Mouse (Mus musculus) cerebellum, adult (tissue): ENCODE measurements around the gene Slc25a51.
"Not testable (repeated sequence)": the region's sequence is repeated elsewhere in the genome, so short reads cannot be mapped to it uniquely, and the experiment has no call there.

Source experiments
- ATAC-seq: cut with Nextera tagmentation; 2 replicates; pipeline ENCODE4 v1.9.2; 2017; ENCODE audit warnings: mild to moderate bottlenecking, moderate library complexity, mixed read lengths; ENCODE audit not compliant: insufficient number of reproducible peaks, low FRiP score, low TSS enrichment

The Slc25a51 gene

DNA sequence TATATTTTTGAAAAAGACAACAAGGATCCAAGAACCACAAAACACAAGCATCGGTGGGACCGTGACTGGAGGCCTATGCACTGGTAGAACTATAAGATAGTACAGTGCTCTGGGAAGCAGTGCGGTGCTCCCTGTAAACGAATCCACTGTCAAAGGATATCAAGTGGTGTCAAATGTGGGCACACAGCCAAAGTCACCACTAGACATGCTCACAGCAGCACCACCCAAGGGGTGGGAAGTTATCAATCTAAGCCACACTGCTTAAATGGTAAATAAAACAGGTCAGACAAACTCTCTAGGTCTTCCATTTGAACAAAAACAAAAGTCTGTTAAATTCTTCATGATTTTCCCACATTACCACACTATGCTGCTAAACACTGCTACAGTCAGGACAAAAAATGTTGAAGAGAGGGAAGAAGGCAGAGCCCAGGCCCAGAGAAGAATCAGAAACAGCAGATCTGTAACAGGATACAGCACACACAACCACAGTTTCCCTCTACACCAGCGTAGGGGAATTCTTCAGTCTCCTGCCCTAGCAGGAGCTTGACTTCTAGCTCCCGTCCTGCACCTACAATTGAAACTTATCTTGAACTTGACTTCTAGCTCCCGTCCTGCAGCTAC is 5.6 kb downstream of the Slc25a51 start:
- no peak for ATAC-seq

DNA sequence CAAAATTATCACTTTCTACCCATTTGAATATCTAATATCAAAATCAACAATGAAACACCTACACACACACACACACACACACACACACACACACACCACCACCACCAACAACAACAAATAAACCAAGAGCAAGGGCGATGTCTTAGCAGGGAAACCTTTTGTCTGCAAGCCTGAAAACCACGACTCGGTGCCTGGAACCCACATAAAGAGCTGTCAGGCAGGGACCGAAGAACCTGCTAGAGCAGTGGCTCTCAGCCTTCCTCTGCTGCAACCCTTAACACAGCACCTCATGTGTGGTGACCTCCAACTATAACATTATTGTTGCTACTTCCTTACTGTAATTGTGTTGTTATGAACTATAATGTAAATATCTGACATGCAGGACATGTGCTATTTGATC is 6.3 kb downstream of the Slc25a51 start:
- no peak for ATAC-seq

DNA sequence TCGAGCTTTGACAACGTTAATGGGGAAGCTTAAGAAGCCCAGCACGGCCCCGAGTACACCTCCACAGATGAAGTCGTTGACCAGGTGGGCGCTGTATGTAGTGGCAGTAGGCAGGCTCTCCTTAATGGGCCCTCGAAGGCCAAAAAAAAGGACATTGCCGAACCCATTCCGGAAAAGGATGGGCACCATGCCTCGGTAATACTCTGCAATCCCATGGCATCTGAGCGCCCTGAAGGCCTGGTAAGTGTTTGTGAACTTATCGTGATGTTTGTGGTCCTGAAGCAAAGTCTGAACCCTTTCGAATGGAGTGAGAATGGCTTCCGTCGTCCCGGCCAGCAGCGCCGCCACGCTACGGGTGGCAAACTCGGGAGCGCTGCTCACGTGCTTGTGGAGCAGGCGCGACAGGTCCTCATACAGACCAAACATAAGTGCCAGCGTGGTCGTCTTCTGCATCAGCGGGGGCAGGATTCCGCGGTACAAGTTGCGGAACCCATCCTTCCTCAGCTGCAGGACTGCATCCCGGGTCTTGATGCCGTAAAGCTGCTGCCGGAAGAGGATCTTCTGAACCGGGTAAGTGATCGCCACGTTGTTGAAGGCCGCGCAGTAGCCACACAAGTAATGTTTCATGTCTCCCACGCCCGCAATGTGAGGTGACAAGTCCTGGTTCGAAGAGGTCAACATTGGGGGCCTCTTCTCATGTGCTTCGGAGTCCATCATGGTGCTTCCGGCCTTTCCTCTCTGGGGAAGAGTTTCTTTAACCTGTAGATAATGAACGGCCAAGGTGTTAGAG is 8.9 kb downstream of the Slc25a51 start:
- no peak for ATAC-seq

DNA sequence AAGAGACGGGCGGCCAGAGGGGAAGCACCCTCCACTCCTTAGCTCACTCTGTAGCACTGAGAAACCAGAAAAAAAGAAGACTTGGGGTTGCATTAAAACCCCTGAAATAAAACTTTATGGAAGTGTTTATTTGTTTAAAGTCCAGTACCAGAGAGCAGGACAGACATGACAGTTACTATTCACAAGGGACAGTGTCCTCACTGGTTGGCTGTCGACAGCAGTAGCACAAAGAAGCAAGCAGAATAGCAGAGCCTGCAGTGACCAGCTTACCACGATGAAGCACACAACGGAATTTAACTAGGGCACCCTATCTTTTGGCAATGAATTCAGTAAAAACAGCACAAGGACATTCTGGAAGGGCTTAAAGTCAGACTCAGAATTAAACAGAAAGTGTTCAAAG is 10.3 kb downstream of the Slc25a51 start:
- ATAC-seq = not testable (repeated sequence)

DNA sequence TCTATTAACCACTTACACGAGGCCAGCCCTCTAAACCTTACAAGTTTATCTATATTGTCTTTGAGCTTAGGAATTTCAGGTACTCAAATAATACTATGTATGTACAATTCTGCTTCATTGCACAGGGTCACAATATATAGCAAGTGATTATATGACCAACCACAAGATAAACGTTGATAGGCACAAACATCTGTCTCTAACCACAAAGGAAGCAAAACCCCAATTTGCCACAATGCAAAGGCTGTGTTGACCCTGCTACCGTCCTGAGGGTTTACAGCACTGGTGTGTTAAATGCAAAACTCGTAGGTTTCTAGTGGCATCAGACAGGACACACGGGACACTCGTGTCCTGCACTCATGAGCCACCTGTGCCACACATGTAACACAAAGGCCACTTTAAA is 12.4 kb downstream of the Slc25a51 start:
- not testable (repeated sequence) for ATAC-seq

GRCm38 (mm10) chr4:45393658-45394057 is 14.9 kb downstream of the Slc25a51 start:
- no peak for ATAC-seq

DNA sequence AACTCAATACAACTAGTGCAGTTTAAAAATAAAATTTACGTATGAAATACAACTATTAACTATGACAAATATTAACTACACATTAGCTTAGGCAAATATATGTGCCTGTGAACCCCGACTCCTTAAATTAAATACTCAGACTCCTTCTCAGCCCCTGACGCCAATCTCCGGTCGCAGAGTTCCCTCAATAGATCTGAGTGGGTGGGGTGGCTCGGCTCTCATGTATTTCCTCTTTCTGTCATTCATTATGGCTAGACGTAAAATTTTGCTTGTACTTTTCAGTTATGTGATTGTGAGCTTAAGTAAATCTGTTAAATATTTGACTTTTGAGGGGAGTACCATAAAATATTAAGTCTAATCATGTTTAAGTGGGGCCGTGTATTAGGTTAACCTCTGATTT is 15.6 kb downstream of the Slc25a51 start:
- ATAC-seq = no peak

- no peak for ATAC-seq
Observed at GRCm38 (mm10) chr4:45392572-45392971, 16.0 kb downstream of the Slc25a51 start.

DNA sequence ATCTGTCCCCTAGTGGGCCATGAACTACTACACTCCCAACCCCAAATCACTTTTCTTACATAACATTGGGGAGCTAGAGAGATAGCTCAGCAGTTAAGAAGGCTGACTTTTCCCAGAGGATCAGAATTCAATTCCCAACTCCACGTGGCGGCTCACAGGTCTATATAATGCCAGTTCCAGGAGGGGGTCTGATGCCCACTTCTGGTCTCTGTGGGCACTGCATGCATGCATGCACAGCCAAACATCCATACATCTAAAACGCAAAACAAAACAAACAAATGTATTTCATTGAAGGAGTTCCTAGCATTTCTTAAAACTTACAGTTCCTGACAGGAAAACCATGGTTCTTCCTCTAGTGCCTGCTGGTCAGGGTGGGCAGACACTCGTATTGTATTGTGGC is 16.5 kb downstream of the Slc25a51 start:
- no peak for ATAC-seq

DNA sequence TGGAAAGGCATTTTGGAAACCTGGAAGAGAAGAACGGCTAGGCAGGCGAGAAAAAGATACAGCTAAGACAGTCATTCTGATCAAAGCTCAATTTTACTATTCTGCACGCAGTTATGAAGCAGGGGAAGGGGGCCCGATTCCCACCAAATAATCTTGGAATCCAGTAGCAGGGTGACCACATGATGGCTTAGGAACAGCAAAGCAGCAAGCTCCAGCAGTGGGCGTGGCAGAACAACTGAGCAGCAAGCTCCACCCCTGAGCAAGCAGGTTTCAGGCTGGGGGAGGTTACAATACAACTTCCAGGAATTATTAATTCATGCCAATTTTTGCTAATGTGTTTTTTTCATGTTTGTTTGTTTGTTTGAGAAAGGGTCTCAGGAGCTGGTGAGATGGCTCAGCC is 21.3 kb downstream of the Slc25a51 start:
- ATAC-seq = not testable (repeated sequence)

DNA sequence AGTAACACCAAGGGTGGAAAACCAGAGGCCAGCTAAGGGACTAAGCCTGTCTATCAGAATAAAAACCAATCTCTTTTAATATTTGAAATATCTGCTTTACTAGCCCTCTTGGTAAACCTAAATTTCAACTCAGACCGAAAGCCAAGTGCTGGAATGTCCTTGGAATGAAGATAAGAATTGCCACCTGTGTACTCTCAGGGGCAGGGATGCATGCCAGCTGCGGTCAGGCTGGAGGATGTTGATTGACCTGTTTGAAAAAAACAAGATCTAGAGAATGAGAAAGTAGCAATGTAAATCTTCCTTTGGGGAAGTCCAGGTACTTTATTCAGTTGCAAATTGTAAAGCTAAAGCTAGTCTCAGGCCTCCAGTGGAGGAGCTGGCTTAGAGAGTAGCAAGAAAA is 26.4 kb downstream of the Slc25a51 start:
- ATAC-seq = not testable (repeated sequence)

GRCm38 (mm10) chr4:45380903-45381580 is 27.5 kb downstream of the Slc25a51 start:
- not testable (repeated sequence) for ATAC-seq

DNA sequence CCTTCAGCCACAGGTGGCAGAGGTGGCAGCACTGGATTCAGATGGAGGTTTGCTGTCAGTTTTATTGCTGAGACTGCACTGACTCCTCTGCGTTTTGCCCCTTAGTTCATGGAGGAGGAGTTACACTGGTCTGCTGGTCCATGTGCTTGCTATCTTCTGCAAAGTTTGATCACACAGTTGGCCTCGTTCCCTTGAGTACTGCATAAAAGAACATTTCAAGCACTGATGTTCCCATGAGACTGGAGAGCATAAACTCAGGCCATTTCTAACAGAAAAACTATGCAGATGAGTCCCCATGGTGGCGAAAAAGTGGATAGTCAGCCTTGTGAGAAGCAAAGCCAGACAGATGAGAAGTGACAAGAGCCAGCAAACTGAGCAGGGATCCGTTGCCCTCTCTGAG is 32.0 kb downstream of the Slc25a51 start:
- no peak for ATAC-seq

- ATAC-seq = no peak
Observed at GRCm38 (mm10) chr4:45374879-45375278, 33.7 kb downstream of the Slc25a51 start.

GRCm38 (mm10) chr4:45371261-45371660 is 37.3 kb downstream of the Slc25a51 start:
- no peak for ATAC-seq

- ATAC-seq = no peak
Observed at GRCm38 (mm10) chr4:45356653-45357052, 51.9 kb downstream of the Slc25a51 start.
